Mouse (Mus musculus) heart, postnatal 4 days (tissue): ENCODE results near the gene Serpina1e. TPM values are rescaled to one million over a fixed set of nuclear protein-coding genes. Genes with fewer than 3 reads are reported as not detected.
"Not testable (repeated sequence)": the region's sequence is repeated elsewhere in the genome, so short reads cannot be mapped to it uniquely, and the experiment has no call there.

Experiments used
- DNase-seq: peaks from one replicate; pipeline ENCODE4 v3.0.0; 2021
- total RNA-seq, 2 experiments: library from RNA; stranded (reverse); gene quantifications; 2 replicates each; pipeline ENCODE4 v1.2.3; 2021

The Serpina1e gene
- total RNA-seq, 2 experiments from 2014 or later, result 0.41 TPM; not detected in 1

GRCm38 (mm10) chr12:103962860-103963259 lies 4.1 kb upstream of the Serpina1e start:
- no peak for DNase-seq

GRCm38 (mm10) chr12:103962337-103962736 lies 3.6 kb upstream of the Serpina1e start:
- no peak for DNase-seq

- no peak for DNase-seq
These were observed 2.9 kb upstream of the Serpina1e start for GRCm38 (mm10) chr12:103961716-103962115.

GRCm38 (mm10) chr12:103956555-103956954 lies 2.2 kb downstream of the Serpina1e start:
- DNase-seq, result not testable (repeated sequence)

GRCm38 (mm10) chr12:103952972-103953371 lies 5.8 kb downstream of the Serpina1e start:
- not testable (repeated sequence) for DNase-seq

GRCm38 (mm10) chr12:103946243-103946642 lies 12.5 kb downstream of the Serpina1e start:
- no peak for DNase-seq

GRCm38 (mm10) chr12:103909181-103909580 lies 49.6 kb downstream of the Serpina1e start:
- DNase-seq, result not testable (repeated sequence)

- DNase-seq, result not testable (repeated sequence)
These were observed 51.0 kb downstream of the Serpina1e start for GRCm38 (mm10) chr12:103907746-103908145.

GRCm38 (mm10) chr12:103904837-103905340 lies 53.9 kb downstream of the Serpina1e start, which contains the start of gene Serpina1c:
Serpina1c (minus strand) TSS chr12:103904887.
- not testable (repeated sequence) for DNase-seq

- DNase-seq, result not testable (repeated sequence)
These were observed 56.8 kb downstream of the Serpina1e start for GRCm38 (mm10) chr12:103901929-103902328.

Other genes starting within 250 kb of the Serpina1e start
- under 1 TPM; 0.34 to 0.52 TPM for gene Serpina1d, start 185.4 kb downstream of the Serpina1e start, total RNA-seq
- under 1 TPM; 0.34 to 0.43 TPM for gene Serpina1b, start 128.6 kb downstream of the Serpina1e start, total RNA-seq
- gene Serpina1a, start 95.4 kb downstream of the Serpina1e start, total RNA-seq, result under 1 TPM in 1 of 2 experiments, not detected in 1; 0.48 TPM
- not detected for gene Serpina1c, start 54.1 kb downstream of the Serpina1e start, total RNA-seq
- not detected for gene Serpina11, start 31.0 kb upstream of the Serpina1e start, total RNA-seq
- not detected for gene Serpina9, start 54.8 kb upstream of the Serpina1e start, total RNA-seq
- gene Serpina12, start 85.5 kb upstream of the Serpina1e start, total RNA-seq, result not detected
- not detected for gene Serpina5, start 142.1 kb upstream of the Serpina1e start, total RNA-seq
- not detected for gene Serpina3a, start 153.7 kb upstream of the Serpina1e start, total RNA-seq
- gene Serpina3b, start 169.0 kb upstream of the Serpina1e start, total RNA-seq, result not detected
- gene Serpina3c, start 194.9 kb upstream of the Serpina1e start, total RNA-seq, result under 1 TPM in 1 of 2 experiments, not detected in 1; 0.17 TPM